Mouse (Mus musculus) left cerebral cortex, adult 8-10 months (tissue): Measurements from ENCODE around the gene Tmem254b. TPM values are rescaled to one million over a fixed set of nuclear protein-coding genes. Genes with fewer than 3 reads are reported as not detected.
"Not testable (repeated sequence)": the region's sequence is repeated elsewhere in the genome, so short reads cannot be mapped to it uniquely, and the experiment has no call there.

ENCODE experiments used
- DNase-seq, 2 experiments: peaks; one replicate each; pipeline ENCODE4 v3.0.0; 2022; ENCODE audit warnings: low spot score in 2 of 2
- total RNA-seq, 4 experiments: library from RNA; stranded (reverse); gene quantifications; 2 replicates each; pipeline ENCODE4 v1.2.4; 2022

The Tmem254b gene
- 10 to 100 TPM in 2 of 4 experiments, 1 to 10 TPM in 2; 6.3 to 14.1 (median 10.8) TPM for total RNA-seq

GRCm38 (mm10) chr14:26206926-26207247, at the start of gene Tmem254b:
TSS of gene Tmem254b (minus strand) at chr14:26207041.
- DNase-seq: not testable (repeated sequence)

- DNase-seq: not testable (repeated sequence)
These were observed 30.3 kb upstream of the Tmem254b start for GRCm38 (mm10) chr14:26237183-26237582.

- not testable (repeated sequence) for DNase-seq
These were observed 9.6 kb upstream of the Tmem254b start for GRCm38 (mm10) chr14:26216233-26217000.

- DNase-seq: not testable (repeated sequence)
These were observed 480 bp downstream of the Tmem254b start for GRCm38 (mm10) chr14:26206197-26206925.

- DNase-seq: not testable (repeated sequence)
These were observed 9.0 kb downstream of the Tmem254b start for GRCm38 (mm10) chr14:26197851-26198250.

- DNase-seq: not testable (repeated sequence)
These were observed 18.5 kb downstream of the Tmem254b start for GRCm38 (mm10) chr14:26188361-26188760.

- DNase-seq: not testable (repeated sequence)
These were observed 20.2 kb downstream of the Tmem254b start for GRCm38 (mm10) chr14:26186638-26187037.

- DNase-seq: not testable (repeated sequence)
These were observed 24.5 kb downstream of the Tmem254b start, which contains the start of gene Plac9b for GRCm38 (mm10) chr14:26182380-26182779. TSS of gene Plac9b (minus strand) at chr14:26182480.

GRCm38 (mm10) chr14:26181660-26182059, 25.2 kb downstream of the Tmem254b start:
- not testable (repeated sequence) for DNase-seq

- not testable (repeated sequence) for DNase-seq
These were observed 31.8 kb downstream of the Tmem254b start for GRCm38 (mm10) chr14:26175028-26175427.

- DNase-seq: not testable (repeated sequence)
These were observed 32.9 kb downstream of the Tmem254b start for GRCm38 (mm10) chr14:26173955-26174354.

GRCm38 (mm10) chr14:26165266-26165665, 41.6 kb downstream of the Tmem254b start:
- DNase-seq: not testable (repeated sequence)

GRCm38 (mm10) chr14:26162423-26162822, 44.4 kb downstream of the Tmem254b start:
- not testable (repeated sequence) for DNase-seq

- not testable (repeated sequence) for DNase-seq
These were observed 45.7 kb downstream of the Tmem254b start for GRCm38 (mm10) chr14:26161156-26161555.

- DNase-seq: not testable (repeated sequence)
These were observed 50.8 kb downstream of the Tmem254b start for GRCm38 (mm10) chr14:26156032-26156431.

Other genes with a start within 250 kb of the Tmem254b start
- gene Duxbl1, start 228.5 kb downstream of the Tmem254b start, total RNA-seq: under 1 TPM in 2 of 4 experiments, not detected in 2; 0.81 TPM
- gene Gm9780, start 164.3 kb downstream of the Tmem254b start, total RNA-seq: 1 to 10 TPM; 2.2 to 6.2 (median 3.3) TPM
- 10 to 100 TPM; 18.3 to 32.3 (median 24.6) TPM for gene Tmem254c, start 139.7 kb downstream of the Tmem254b start, total RNA-seq
- gene Cphx2, start 125.5 kb downstream of the Tmem254b start, total RNA-seq: not detected
- not detected for gene Cphx3, start 124.7 kb downstream of the Tmem254b start, total RNA-seq
- under 1 TPM in 3 of 4 experiments, not detected in 1; 0.23 to 0.61 (median 0.50) TPM for gene Duxbl2, start 88.7 kb downstream of the Tmem254b start, total RNA-seq
- gene Plac9b, start 24.6 kb downstream of the Tmem254b start, total RNA-seq: 10 to 100 TPM in 2 of 4 experiments, 1 to 10 TPM in 2; 8.5 to 10.7 (median 10.0) TPM
- 1 to 10 TPM in 3 of 4 experiments, under 1 TPM in 1; 0.42 to 1.7 (median 1.3) TPM for gene Duxbl3, start 50.9 kb upstream of the Tmem254b start, total RNA-seq